Mouse (Mus musculus): ENCODE results near the gene Cysrt1. TPM values are rescaled to one million over a fixed set of nuclear protein-coding genes. Genes with fewer than 3 reads are reported as not detected.

Cysrt1 gene
- total and polyA plus RNA-seq, 2 experiments from 2014 or later: not detected

DNA sequence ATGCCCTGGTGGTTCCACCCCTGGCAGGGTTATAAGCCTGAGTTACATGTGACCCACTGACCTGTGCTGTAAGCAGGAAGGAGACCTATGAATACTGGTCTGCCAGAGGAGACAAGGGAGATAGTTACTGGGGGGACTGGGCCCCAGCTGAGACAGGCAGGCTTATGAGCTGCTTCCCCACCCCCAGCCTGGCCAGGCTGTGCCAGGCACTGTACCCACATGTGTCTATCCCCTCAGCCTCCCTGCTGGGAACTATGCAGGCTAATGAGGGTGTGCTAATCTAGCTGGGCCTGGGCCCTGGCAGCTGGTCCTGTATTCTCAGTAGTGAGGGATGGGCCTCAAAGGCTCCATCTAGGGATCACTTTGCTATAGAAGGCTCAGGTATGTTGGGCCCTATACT lies 25.0 kb upstream of the Cysrt1 start:
- TF ChIP-seq CTCF (IDR thresholded peaks at IDR 0.05; ENCODE audit: low read depth) (no peak), EP300 (IDR thresholded peaks at IDR 0.05; ENCODE audit: low read depth) (no peak)
- no peak overlapping the region for H3K4me3 ChIP-seq (ENCODE audit: low read depth, low read length)
- peaks cover 22% of the 10 kb centered on the region for H3K36me3 ChIP-seq (replicated peaks; ENCODE audit: control insufficient read depth, insufficient read depth, low read length)
- no peak for DNase-seq (ENCODE audit: low spot score)
- H3K27me3 ChIP-seq (ENCODE audit: control insufficient read depth, insufficient read depth, low read length): no peaks in the 10 kb centered on the region
- H3K27ac ChIP-seq (ENCODE audit: low read depth): no peak overlapping the region
- H3K4me1 ChIP-seq (ENCODE audit: control insufficient read depth, insufficient read depth): peaks cover 35% of the 10 kb centered on the region
- H3K4me2 ChIP-seq (ENCODE audit: low read depth, low read length): no peak overlapping the region
- H3K9me3 ChIP-seq (replicated peaks; ENCODE audit: control insufficient read depth, low read length): no peaks in the 10 kb centered on the region
- no peak for ATAC-seq (ENCODE audit: insufficient read depth, low read depth)
- H3K9ac ChIP-seq (replicated peaks; ENCODE audit: low read depth, low read length): no peak overlapping the region

DNA sequence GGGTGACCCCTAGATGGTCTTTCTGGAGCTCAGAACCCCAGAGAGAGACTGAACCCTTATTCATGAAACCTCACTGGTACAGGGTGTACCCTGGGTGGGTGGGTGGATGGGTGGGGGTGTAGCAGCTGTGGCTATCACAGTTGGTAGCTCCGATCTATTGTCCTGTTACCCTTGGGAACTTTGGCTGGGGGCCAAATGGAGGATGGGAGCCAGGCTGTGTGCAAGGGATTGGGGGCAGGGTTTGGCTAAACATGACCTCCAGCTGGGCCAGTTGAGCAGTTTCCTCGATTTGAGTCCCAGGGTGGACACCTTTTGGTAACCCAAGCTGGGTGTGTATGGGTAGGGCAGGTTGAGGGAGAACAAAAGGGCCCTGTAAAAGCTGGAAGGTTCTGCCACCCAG lies 24.5 kb upstream of the Cysrt1 start:
- Histone ChIP-seq H3K4me1 (ENCODE audit: control insufficient read depth, insufficient read depth) (peaks cover 35% of the 10 kb centered on the region), H3K4me2 (ENCODE audit: low read depth, low read length) (no peak overlapping the region), H3K9me3 (replicated peaks; ENCODE audit: control insufficient read depth, low read length) (no peaks in the 10 kb centered on the region), H3K27ac (ENCODE audit: low read depth) (no peak overlapping the region), H3K9ac (replicated peaks; ENCODE audit: low read depth, low read length) (no peak overlapping the region), H3K4me3 (ENCODE audit: low read depth, low read length) (no peak overlapping the region), H3K36me3 (replicated peaks; ENCODE audit: control insufficient read depth, insufficient read depth, low read length) (peaks cover 22% of the 10 kb centered on the region), H3K27me3 (ENCODE audit: control insufficient read depth, insufficient read depth, low read length) (no peaks in the 10 kb centered on the region)
- no peak for TF ChIP-seq EP300 (IDR thresholded peaks at IDR 0.05; ENCODE audit: low read depth)
- TF ChIP-seq CTCF (IDR thresholded peaks at IDR 0.05; ENCODE audit: low read depth): no peak
- no peak for ATAC-seq (ENCODE audit: insufficient read depth, low read depth)
- no peak for DNase-seq (ENCODE audit: low spot score)
- 31% methylated on average over 2 of the region's 2 CpGs for WGBS

DNA sequence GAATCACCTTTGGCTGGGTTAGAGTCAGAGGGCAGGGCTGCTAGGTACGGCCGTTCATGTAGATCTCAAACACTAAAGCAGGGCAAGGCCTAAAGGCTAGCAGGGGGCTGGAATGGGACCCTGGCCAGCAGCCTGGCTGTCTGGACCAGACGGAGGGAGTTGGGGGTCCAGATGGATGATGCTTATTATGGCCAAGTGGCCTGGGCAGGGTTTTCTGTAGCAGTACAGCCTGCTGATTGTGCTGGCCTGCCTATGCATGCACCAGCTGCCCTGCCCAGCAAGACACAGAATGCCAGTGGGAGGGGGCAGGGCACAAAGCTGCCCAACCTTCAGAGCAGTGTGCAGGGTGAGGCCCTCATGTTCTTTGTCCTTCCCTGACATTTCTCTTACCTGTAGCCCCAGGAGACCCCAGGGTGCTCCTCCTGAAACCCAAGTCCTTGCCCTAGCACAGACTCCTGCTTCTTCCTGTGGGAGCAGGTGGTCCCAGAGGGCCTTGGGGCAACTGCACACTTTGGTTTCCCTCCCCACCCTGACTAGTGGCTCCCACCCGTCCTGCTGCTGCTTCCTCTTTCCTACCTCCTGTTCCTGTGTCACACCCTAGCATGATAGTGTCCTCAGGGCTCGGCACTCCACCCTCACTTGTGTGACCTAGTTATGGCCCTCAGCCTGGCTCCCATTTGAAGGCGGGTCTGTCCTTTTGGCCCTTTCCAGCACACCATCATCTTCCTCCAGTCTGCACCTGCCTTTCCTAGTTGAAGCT lies 23.8 kb upstream of the Cysrt1 start:
- Histone ChIP-seq H3K4me2 (ENCODE audit: low read depth, low read length) (peak overlapping the region; percentile 17; the same call in 1 of the 2 replicates), H3K27me3 (ENCODE audit: control insufficient read depth, insufficient read depth, low read length) (no peaks in the 10 kb centered on the region), H3K36me3 (replicated peaks; ENCODE audit: control insufficient read depth, insufficient read depth, low read length) (peaks cover 22% of the 10 kb centered on the region), H3K27ac (ENCODE audit: low read depth) (no peak overlapping the region), H3K9ac (replicated peaks; ENCODE audit: low read depth, low read length) (0 out of 2 replicates have a peak overlapping the region, but pooled peaks have one; percentile 32), H3K4me1 (ENCODE audit: control insufficient read depth, insufficient read depth) (peaks cover 30% of the 10 kb centered on the region), H3K4me3 (ENCODE audit: low read depth, low read length) (no peak overlapping the region), H3K9me3 (replicated peaks; ENCODE audit: control insufficient read depth, low read length) (no peaks in the 10 kb centered on the region)
- DNase-seq (ENCODE audit: low spot score): no peak
- 56% methylated on average over 6 of the region's 6 CpGs for WGBS
- no peak for TF ChIP-seq CTCF (IDR thresholded peaks at IDR 0.05; ENCODE audit: low read depth)
- TF ChIP-seq EP300 (IDR thresholded peaks at IDR 0.05; ENCODE audit: low read depth): no peak
- ATAC-seq (ENCODE audit: insufficient read depth, low read depth): no peak

DNA sequence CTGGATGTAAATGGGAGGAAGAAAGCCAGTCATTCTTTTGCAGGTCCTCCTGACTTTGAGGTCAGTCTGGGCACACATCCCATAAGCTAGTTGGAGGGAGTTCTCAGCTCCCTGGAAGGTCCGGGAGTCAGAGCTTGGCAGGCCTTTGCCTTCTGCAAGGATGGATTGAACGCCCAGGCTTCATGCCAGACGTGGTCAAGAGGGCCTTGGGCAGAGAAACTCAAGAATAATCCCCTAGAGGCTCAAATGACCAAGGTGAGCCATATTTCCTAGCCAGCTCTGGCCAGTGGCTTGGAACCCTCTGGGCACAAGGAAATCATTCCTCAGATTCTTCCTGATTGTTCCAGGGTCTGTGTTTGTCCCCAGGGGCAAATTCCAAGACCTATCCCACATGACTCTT lies 22.6 kb upstream of the Cysrt1 start:
- no peak overlapping the region for H3K9ac ChIP-seq (replicated peaks; ENCODE audit: low read depth, low read length)
- DNase-seq (ENCODE audit: low spot score) (no peak), ATAC-seq (ENCODE audit: insufficient read depth, low read depth) (no peak)
- peaks cover 13% of the 10 kb centered on the region for H3K36me3 ChIP-seq (replicated peaks; ENCODE audit: control insufficient read depth, insufficient read depth, low read length)
- H3K4me1 ChIP-seq (ENCODE audit: control insufficient read depth, insufficient read depth): peaks cover 28% of the 10 kb centered on the region
- H3K4me3 ChIP-seq (ENCODE audit: low read depth, low read length): no peak overlapping the region
- no peaks in the 10 kb centered on the region for H3K9me3 ChIP-seq (replicated peaks; ENCODE audit: control insufficient read depth, low read length)
- 65% methylated on average over 3 of the region's 3 CpGs for WGBS
- TF ChIP-seq EP300 (IDR thresholded peaks at IDR 0.05; ENCODE audit: low read depth) (no peak), CTCF (IDR thresholded peaks at IDR 0.05; ENCODE audit: low read depth) (no peak)
- H3K27ac ChIP-seq (ENCODE audit: low read depth): no peak overlapping the region
- H3K27me3 ChIP-seq (ENCODE audit: control insufficient read depth, insufficient read depth, low read length): no peaks in the 10 kb centered on the region
- H3K4me2 ChIP-seq (ENCODE audit: low read depth, low read length): no peak overlapping the region

DNA sequence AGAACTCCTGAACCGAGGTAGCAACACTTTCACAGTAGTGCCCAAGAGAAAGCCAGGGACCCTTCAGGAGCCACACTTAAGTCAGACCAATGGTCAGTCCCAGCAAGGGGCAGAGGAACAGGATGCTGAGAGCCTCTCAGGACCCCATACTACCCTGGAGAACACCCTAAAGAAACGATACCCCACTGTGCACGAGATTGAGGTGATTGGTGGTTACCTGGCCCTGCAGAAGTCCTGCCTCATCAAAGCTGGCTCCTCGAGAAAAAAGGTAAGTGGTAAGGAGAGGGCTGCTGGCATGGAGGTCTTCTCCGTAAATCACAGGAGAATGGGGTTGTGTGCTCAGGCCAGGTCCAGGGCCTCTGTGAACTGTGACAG lies 22.0 kb upstream of the Cysrt1 start:
- 74% methylated on average over 5 of the region's 5 CpGs for WGBS
- no peak for DNase-seq (ENCODE audit: low spot score)
- TF ChIP-seq EP300 (IDR thresholded peaks at IDR 0.05; ENCODE audit: low read depth) (no peak), CTCF (IDR thresholded peaks at IDR 0.05; ENCODE audit: low read depth) (no peak)
- ATAC-seq (ENCODE audit: insufficient read depth, low read depth): no peak
- H3K36me3 ChIP-seq (replicated peaks; ENCODE audit: control insufficient read depth, insufficient read depth, low read length): peaks cover 7% of the 10 kb centered on the region
- no peak overlapping the region for H3K9ac ChIP-seq (replicated peaks; ENCODE audit: low read depth, low read length)
- no peaks in the 10 kb centered on the region for H3K27me3 ChIP-seq (ENCODE audit: control insufficient read depth, insufficient read depth, low read length)
- H3K4me3 ChIP-seq (ENCODE audit: low read depth, low read length): no peak overlapping the region
- peaks cover 28% of the 10 kb centered on the region for H3K4me1 ChIP-seq (ENCODE audit: control insufficient read depth, insufficient read depth)
- no peak overlapping the region for H3K27ac ChIP-seq (ENCODE audit: low read depth)
- H3K4me2 ChIP-seq (ENCODE audit: low read depth, low read length): no peak overlapping the region
- no peaks in the 10 kb centered on the region for H3K9me3 ChIP-seq (replicated peaks; ENCODE audit: control insufficient read depth, low read length)
